Mouse (Mus musculus) CH12.LX (cell line): ENCODE measurements around the gene Rpl23.
A peak's percentile ranks its signal among the peaks of the same experiment; 100 is the strongest.

Source experiments
- CTCF ChIP-seq, 2 experiments: IDR thresholded peaks in 1 of 2; conservative IDR thresholded peaks in 1 of 2; 2 replicates each; pipeline ENCODE4 v1.5.1; 2011 to 2012; ENCODE audit warnings: low read depth in 2 of 2, low read length in 2 of 2, improper control_type of control experiment in 1 of 2, inconsistent platforms in 1 of 2, mild to moderate bottlenecking in 1 of 2, moderate library complexity in 1 of 2
- ELF1 ChIP-seq: IDR thresholded peaks from 2 replicates; pipeline ENCODE4 v1.6.1; 2014; ENCODE audit warnings: low read depth, mild to moderate bottlenecking, inconsistent platforms, low read length, improper control_type of control experiment
- EP300 ChIP-seq: IDR thresholded peaks from 2 replicates; pipeline ENCODE4 v1.6.1; 2011; ENCODE audit warnings: low read length, improper control_type of control experiment
- MAX ChIP-seq: IDR thresholded peaks from 2 replicates; pipeline ENCODE4 v1.6.1; 2011; ENCODE audit warnings: low read length, improper control_type of control experiment
- NRF1 ChIP-seq: IDR thresholded peaks from 2 replicates; pipeline ENCODE4 v1.6.1; 2014; ENCODE audit warnings: low read depth, mild to moderate bottlenecking, inconsistent platforms, low read length, improper control_type of control experiment, moderate library complexity
- POLR2A ChIP-seq: IDR thresholded peaks from 2 replicates; pipeline ENCODE4 v1.6.1; 2011; ENCODE audit warnings: low read depth, mild to moderate bottlenecking, improper control_type of control experiment, low read length
- POLR2AphosphoS2 ChIP-seq: IDR thresholded peaks from 2 replicates; pipeline ENCODE4 v1.6.1; 2011; ENCODE audit warnings: low read depth, low read length, improper control_type of control experiment
- USF1 ChIP-seq: IDR thresholded peaks from 2 replicates; pipeline ENCODE4 v1.6.1; 2014; ENCODE audit warnings: low read depth, mild to moderate bottlenecking, inconsistent platforms, low read length, improper control_type of control experiment
- USF2 ChIP-seq: conservative IDR thresholded peaks from 2 replicates; pipeline ENCODE4 v1.6.1; 2011; ENCODE audit warnings: low read depth, low read length, improper control_type of control experiment
- ZNF384 ChIP-seq: IDR thresholded peaks from 2 replicates; pipeline ENCODE4 v1.6.1; 2012; ENCODE audit warnings: low read depth, low read length, improper control_type of control experiment, inconsistent platforms

DNA sequence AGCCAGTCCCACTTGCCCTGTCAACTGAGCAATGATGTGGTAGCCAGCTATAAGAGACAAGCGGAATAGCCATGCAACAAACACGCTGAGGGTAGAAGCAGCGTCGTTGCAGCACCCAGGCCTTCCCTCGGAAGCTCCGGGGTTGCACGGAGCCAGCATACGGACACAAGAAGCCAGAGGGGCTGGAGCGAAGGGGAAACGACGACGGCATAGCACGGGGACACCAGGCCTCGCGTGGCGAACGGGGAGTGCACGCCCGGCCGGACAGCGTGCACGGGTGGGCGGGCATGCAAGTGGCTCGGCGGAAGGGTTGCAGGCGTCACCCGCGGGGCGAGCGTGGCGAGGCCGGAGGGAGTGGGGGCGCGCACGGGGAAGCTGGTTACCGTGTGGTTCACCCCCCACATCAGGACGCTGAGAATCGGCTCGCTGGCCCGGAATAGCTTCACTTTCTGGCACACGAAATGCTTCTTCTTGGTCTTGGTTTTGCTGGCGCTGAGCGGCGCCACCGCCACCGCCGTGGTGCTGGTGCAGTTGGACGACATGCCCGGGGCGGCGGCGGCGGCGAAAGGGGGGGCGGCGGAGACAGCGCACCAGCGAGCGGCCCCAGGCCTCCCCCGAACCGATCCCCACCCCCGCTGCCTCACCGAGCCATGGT is 38.0 kb downstream of the Rpl23 start, which contains the start of gene Pip4k2b:
- no peak for TF ChIP-seq NRF1
- no peak for TF ChIP-seq CTCF (conservative IDR thresholded peaks at IDR 0.05 in 1 of 2, IDR thresholded peaks at IDR 0.05 in 1 of 2; ENCODE audit: low read depth in 2 of 2, low read length in 2 of 2)
- no peak for TF ChIP-seq USF2
- no peak for TF ChIP-seq ZNF384
- no peak; the same call in 1 of the 2 replicates for TF ChIP-seq EP300
- no peak for TF ChIP-seq POLR2A
- peak; percentile 59; the same call in 1 of the 2 replicates for TF ChIP-seq MAX
- TF ChIP-seq USF1: no peak
- TF ChIP-seq POLR2AphosphoS2: no peak
- no peak for TF ChIP-seq ELF1
